Mouse (Mus musculus) hindbrain, embryonic 13.5 days (tissue): ENCODE results near the gene Olfr494. TPM values are rescaled to one million over a fixed set of nuclear protein-coding genes. Genes with fewer than 3 reads are reported as not detected.

Source experiments
- ATAC-seq: fragments of 200-750 bp; cut with Nextera tagmentation; 2 replicates; pipeline ENCODE4 v1.8.0; 2017; ENCODE audit warnings: moderate TSS enrichment; ENCODE audit not compliant: low FRiP score
- H3K27ac ChIP-seq: fragments of 300-500 bp; sonication (generic); 2 replicates; pipeline ENCODE4 v1.5.1; 2015; ENCODE audit warnings: inconsistent platforms, mild to moderate bottlenecking, moderate library complexity
- H3K27me3 ChIP-seq: fragments of 300-500 bp; sonication (generic); 2 replicates; pipeline ENCODE4 v1.6.1; 2015; ENCODE audit warnings: mild to moderate bottlenecking, inconsistent platforms
- H3K36me3 ChIP-seq: fragments of 300-500 bp; sonication (generic); 2 replicates; pipeline ENCODE4 v1.6.1; 2015; ENCODE audit warnings: mild to moderate bottlenecking, inconsistent platforms
- H3K4me1 ChIP-seq: fragments of 300-500 bp; sonication (generic); replicated peaks from 2 replicates; pipeline ENCODE4 v1.6.1; 2015; ENCODE audit warnings: inconsistent platforms
- H3K4me2 ChIP-seq: fragments of 300-500 bp; sonication (generic); 2 replicates; pipeline ENCODE4 v1.6.1; 2015; ENCODE audit warnings: inconsistent platforms, mild to moderate bottlenecking, moderate library complexity
- H3K4me3 ChIP-seq: fragments of 300-500 bp; sonication (generic); 2 replicates; pipeline ENCODE4 v1.5.1; 2015; ENCODE audit warnings: mild to moderate bottlenecking, inconsistent platforms
- H3K9ac ChIP-seq: fragments of 300-500 bp; sonication (generic); 2 replicates; pipeline ENCODE4 v1.6.1; 2015; ENCODE audit warnings: mild to moderate bottlenecking, inconsistent platforms
- H3K9me3 ChIP-seq: fragments of 300-500 bp; sonication (generic); 2 replicates; pipeline ENCODE4 v1.6.1; 2016; ENCODE audit warnings: inconsistent platforms
- WGBS: fragments of 180-500 bp; shearing (Covaris S2); methylation state at CpG from one replicate; pipeline ENCODE4 v1.1.7; 2015; 5-methylcytosine and 5-hydroxymethylcytosine counted together
- polyA plus RNA-seq: library from polyadenylated mRNA; unstranded; fragments of >200 nt; fragmentation: Nextera tagmentation; extraction: Ambion mirVana; gene quantifications from 2 replicates; pipeline ENCODE4 v1.2.1, GENCODE M21; 2015

Olfr494 gene
- not detected in 2 replicates for polyA plus RNA-seq

- Histone ChIP-seq H3K9me3 (no peaks in the 10 kb centered on the region), H3K4me3 (no peak within 1 kb of the TSS), H3K4me2 (no peak within 1 kb of the TSS), H3K4me1 (no peaks in the 10 kb centered on the region), H3K27ac (no peak within 1 kb of the TSS), H3K36me3 (no peaks in the 10 kb centered on the region), H3K27me3 (no peaks in the 10 kb centered on the region), H3K9ac (no peak within 1 kb of the TSS)
- no peak for ATAC-seq
- WGBS: 88% methylated on average over 3 of the region's 3 CpGs
These were observed at the start of gene Olfr494 for GRCm38 (mm10) chr7:108365035-108365434. Gene Olfr494, plus strand, starts transcription at chr7:108365335.

DNA sequence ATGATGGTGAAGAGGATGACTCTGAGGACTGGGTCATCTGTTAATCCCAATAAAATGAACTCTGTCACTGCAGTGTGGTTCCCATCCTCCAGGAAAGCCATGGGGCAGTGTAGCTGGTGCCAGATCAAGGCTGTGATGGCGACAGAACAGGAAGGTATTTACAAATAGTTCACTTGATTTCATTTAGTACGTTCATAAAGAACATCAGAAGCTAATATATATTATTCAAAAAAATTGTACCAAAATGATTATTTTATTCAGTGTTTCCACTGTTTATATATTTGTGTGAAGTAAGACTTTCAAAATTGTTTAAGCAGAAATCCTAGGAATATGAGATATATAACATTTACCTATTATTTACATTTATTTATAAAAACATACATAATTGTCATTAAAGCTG lies 41.6 kb upstream of the Olfr494 start, which contains the start of gene Olfr492:
TSS of gene Olfr492 (minus strand) at position 101 of the 400 bp plus-strand sequence.
- H3K4me3 ChIP-seq: no peak within 1 kb of the TSS
- no peak within 1 kb of the TSS for H3K4me2 ChIP-seq
- H3K4me1 ChIP-seq: no peaks in the 10 kb centered on the region
- no peak for ATAC-seq
- no peaks in the 10 kb centered on the region for H3K27me3 ChIP-seq
- H3K27ac ChIP-seq: no peak within 1 kb of the TSS
- no peaks in the 10 kb centered on the region for H3K9me3 ChIP-seq
- WGBS: 92% methylated on average over 2 of the region's 2 CpGs
- H3K9ac ChIP-seq: no peak within 1 kb of the TSS
- H3K36me3 ChIP-seq: no peaks in the 10 kb centered on the region

- H3K4me1 ChIP-seq: no peaks in the 10 kb centered on the region
- H3K4me3 ChIP-seq: no peak within 1 kb of the TSS
- H3K4me2 ChIP-seq: no peak within 1 kb of the TSS
- no peaks in the 10 kb centered on the region for H3K36me3 ChIP-seq
- 70% methylated on average over 1 of the region's 1 CpGs for WGBS
- H3K27ac ChIP-seq: no peak within 1 kb of the TSS
- H3K9me3 ChIP-seq: no peaks in the 10 kb centered on the region
- H3K9ac ChIP-seq: no peak within 1 kb of the TSS
- ATAC-seq: no peak
- H3K27me3 ChIP-seq: no peaks in the 10 kb centered on the region
These were observed 18.3 kb upstream of the Olfr494 start, which contains the start of gene Olfr493 for GRCm38 (mm10) chr7:108346879-108347278. Gene Olfr493, minus strand, starts transcription at chr7:108346979.

- Histone ChIP-seq H3K9me3 (no peaks in the 10 kb centered on the region), H3K4me1 (no peaks in the 10 kb centered on the region), H3K4me2 (no peak within 1 kb of the TSS), H3K27me3 (no peaks in the 10 kb centered on the region), H3K36me3 (no peaks in the 10 kb centered on the region), H3K9ac (no peak within 1 kb of the TSS), H3K27ac (no peak within 1 kb of the TSS), H3K4me3 (no peak within 1 kb of the TSS)
- 85% methylated on average over 1 of the region's 1 CpGs for WGBS
- no peak for ATAC-seq
These were observed 27.7 kb downstream of the Olfr494 start, which contains the start of gene Olfr495 for GRCm38 (mm10) chr7:108392867-108393266. Gene Olfr495, plus strand, starts transcription at chr7:108393167.

Other genes starting within 250 kb of the Olfr494 start
- gene Olfr484, start 237.9 kb upstream of the Olfr494 start, polyA plus RNA-seq: not detected in 2 replicates
- not detected in 2 replicates for gene Olfr485, start 205.5 kb upstream of the Olfr494 start, polyA plus RNA-seq
- not detected in 2 replicates for gene Olfr486, start 192.6 kb upstream of the Olfr494 start, polyA plus RNA-seq
- gene Olfr487, start 150.7 kb upstream of the Olfr494 start, polyA plus RNA-seq: not detected in 2 replicates
- not detected in 2 replicates for gene Olfr488, start 107.0 kb upstream of the Olfr494 start, polyA plus RNA-seq
- not detected in 2 replicates for gene Olfr490, start 76.4 kb upstream of the Olfr494 start, polyA plus RNA-seq
- gene Olfr491, start 51.9 kb upstream of the Olfr494 start, polyA plus RNA-seq: not detected in 2 replicates
- gene Olfr492, start 41.7 kb upstream of the Olfr494 start, polyA plus RNA-seq: not detected in 2 replicates
- gene Olfr493, start 18.4 kb upstream of the Olfr494 start, polyA plus RNA-seq: not detected in 2 replicates
- not detected in 2 replicates for gene Olfr495, start 27.8 kb downstream of the Olfr494 start, polyA plus RNA-seq
- not detected in 2 replicates for gene Olfr497, start 55.1 kb downstream of the Olfr494 start, polyA plus RNA-seq
- not detected in 2 replicates for gene Olfr498, start 100.0 kb downstream of the Olfr494 start, polyA plus RNA-seq
- not detected in 2 replicates for gene Olfr502, start 159.7 kb downstream of the Olfr494 start, polyA plus RNA-seq
- gene Olfr503, start 179.2 kb downstream of the Olfr494 start, polyA plus RNA-seq: not detected in 2 replicates
- not detected in 2 replicates for gene Olfr504, start 200.5 kb downstream of the Olfr494 start, polyA plus RNA-seq
- not detected in 2 replicates for gene Olfr506, start 245.5 kb downstream of the Olfr494 start, polyA plus RNA-seq